Mouse (Mus musculus) kidney, adult 2 months (tissue): ENCODE measurements around the gene Lrrc4.

Experiments
- CTCF ChIP-seq: fragments of 200-500 bp; conservative IDR thresholded peaks from 2 replicates; pipeline ENCODE4 v1.5.1; 2011; ENCODE audit warnings: low read depth, mild to moderate bottlenecking, control low read depth, low read length, moderate library complexity, mixed read lengths; ENCODE audit not compliant: insufficient read depth, insufficient read length
- POLR2A ChIP-seq: fragments of 200-500 bp; IDR thresholded peaks from one replicate; pipeline ENCODE4 v1.6.1; 2011; ENCODE audit warnings: low read depth, low read length, control low read depth

GRCm38 (mm10) chr6:28717845-28718237, 113.7 kb downstream of the Lrrc4 start:
- no peak for TF ChIP-seq CTCF
- no peak for TF ChIP-seq POLR2A
